Mouse (Mus musculus) gastrocnemius, postnatal 25 days (tissue): ENCODE data around the gene Zfp988. TPM values are rescaled to one million over a fixed set of nuclear protein-coding genes. Genes with fewer than 3 reads are reported as not detected.

Source experiments
- total RNA-seq, 2 experiments: library from RNA; stranded (reverse); gene quantifications; 1 replicate in 1 of 2; 2 replicates in 1 of 2; pipeline ENCODE4 v1.2.3; 2021

The Zfp988 gene
- total RNA-seq, 2 experiments from 2014 or later, result not detected

Other genes starting within 250 kb of the Zfp988 start
- 1 to 10 TPM; 1.5 to 2.7 TPM for gene Zfp991, start 173.6 kb upstream of the Zfp988 start, total RNA-seq
- gene Zfp978, start 55.6 kb downstream of the Zfp988 start, total RNA-seq, result not detected
- gene Zfp982, start 186.7 kb downstream of the Zfp988 start, total RNA-seq, result 1 to 10 TPM; 2.9 to 5.0 TPM
- under 1 TPM; 0.15 to 0.19 TPM for gene Gm16503, start 234.5 kb downstream of the Zfp988 start, total RNA-seq
- gene Zfp985, start 247.6 kb downstream of the Zfp988 start, total RNA-seq, result not detected